Mouse (Mus musculus): ENCODE results near the gene Gpr6. TPM values are rescaled to one million over a fixed set of nuclear protein-coding genes. Genes with fewer than 3 reads are reported as not detected.

Gpr6 gene
- total RNA-seq, 2 experiments from 2014 or later = not detected

Other genes starting within 250 kb of the Gpr6 start
- gene Cdc40, start 189.0 kb downstream of the Gpr6 start, total RNA-seq (2014; fragmentation: Nextera tagmentation) = 63.7 and 64.7 TPM in 2 replicates
- gene Cdc40, start 189.0 kb downstream of the Gpr6 start, total RNA-seq (2017) = 42.3 and 48.3 TPM in 2 replicates
- not detected in 2 replicates for gene Wasf1, start 188.8 kb downstream of the Gpr6 start, total RNA-seq (2014; fragmentation: Nextera tagmentation)
- gene Wasf1, start 188.8 kb downstream of the Gpr6 start, total RNA-seq (2017) = not detected in 2 replicates
- gene Fig4, start 231.0 kb upstream of the Gpr6 start, total RNA-seq (2014; fragmentation: Nextera tagmentation) = 25.2 and 28.1 TPM in 2 replicates
- 34.8 and 48.5 TPM in 2 replicates for gene Fig4, start 231.0 kb upstream of the Gpr6 start, total RNA-seq (2017)
- not detected in 2 replicates for gene Ak9, start 231.7 kb upstream of the Gpr6 start, total RNA-seq (2014; fragmentation: Nextera tagmentation)
- not detected in 2 replicates for gene Ak9, start 231.7 kb upstream of the Gpr6 start, total RNA-seq (2017)